Mouse (Mus musculus): ENCODE measurements around the gene Iqca. TPM values are rescaled to one million over a fixed set of nuclear protein-coding genes. Genes with fewer than 3 reads are reported as not detected.
A peak's percentile ranks its signal among the peaks of the same experiment; 100 is the strongest.

Gene Iqca
- polyA plus RNA-seq, 1 experiment, result 0.02 TPM

DNA sequence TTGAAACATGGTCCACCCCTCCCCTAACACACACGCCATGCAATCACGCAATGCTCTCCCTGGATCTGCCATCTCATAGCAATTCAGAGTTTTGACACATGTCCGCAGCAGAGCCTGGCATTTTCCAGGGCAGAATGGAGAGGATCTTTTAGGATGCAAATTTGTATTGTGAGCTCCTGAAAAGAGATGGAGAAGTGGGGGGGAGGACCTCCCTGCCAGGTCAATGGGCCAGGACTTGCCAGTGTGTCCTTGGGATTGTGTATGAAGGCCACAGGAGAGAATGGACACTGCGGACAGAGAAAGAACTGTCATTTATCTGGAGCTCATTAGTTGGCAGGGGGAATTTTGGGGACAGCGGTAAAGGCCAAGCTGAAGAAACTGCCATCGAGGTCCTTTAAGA is 35.8 kb upstream of the Iqca start:
- Histone ChIP-seq H3K36me3 (ENCODE audit: control insufficient read depth, insufficient read depth) (no peaks in the 10 kb centered on the region), H3K4me2 (ENCODE audit: low read depth) (no peak overlapping the region), H3K79me2 (ENCODE audit: control insufficient read depth, insufficient read depth) (no peaks in the 10 kb centered on the region), H3K27me3 (ENCODE audit: control insufficient read depth, insufficient read depth, insufficient read length) (no peaks in the 10 kb centered on the region), H3ac (ENCODE audit: control insufficient read depth, insufficient read length) (no peak overlapping the region), H3K4me3 (no peak overlapping the region)
- TF ChIP-seq MYOD1 (IDR thresholded peaks at IDR 0.05; ENCODE audit: control insufficient read depth in 1 of 3, insufficient read length in 2 of 3, low read depth in 2 of 3), result no peak
- TF ChIP-seq REST (IDR thresholded peaks at IDR 0.05; ENCODE audit: insufficient read depth, insufficient read length), result no peak
- no peak for TF ChIP-seq POLR2AphosphoS2 (IDR thresholded peaks at IDR 0.05; ENCODE audit: insufficient read length, low read depth)
- TF ChIP-seq MYOG (IDR thresholded peaks at IDR 0.05; ENCODE audit: control insufficient read depth in 1 of 3, insufficient read depth in 1 of 3, insufficient read length in 2 of 3, low read depth in 2 of 3), result no peak
- no peak for TF ChIP-seq MAX (IDR thresholded peaks at IDR 0.05; ENCODE audit: low read depth)
- TF ChIP-seq CEBPB (IDR thresholded peaks at IDR 0.05; ENCODE audit: insufficient read depth, poor library complexity, severe bottlenecking), result no peak
- no peak for TF ChIP-seq USF1 (IDR thresholded peaks at IDR 0.05; ENCODE audit: low read depth)
- TF ChIP-seq POLR2A (IDR thresholded peaks at IDR 0.05; ENCODE audit: insufficient read length, low read depth), result no peak
- TF ChIP-seq E2F4 (IDR thresholded peaks at IDR 0.05; ENCODE audit: insufficient read depth), result no peak
- no peak for TF ChIP-seq TCF12 (IDR thresholded peaks at IDR 0.05; ENCODE audit: insufficient read depth, poor library complexity, severe bottlenecking)
- no peak for TF ChIP-seq TCF3 (IDR thresholded peaks at IDR 0.05; ENCODE audit: insufficient read length, low read depth)
- no peak for TF ChIP-seq SRF (IDR thresholded peaks at IDR 0.05; ENCODE audit: control insufficient read depth, insufficient read length, low read depth)

DNA sequence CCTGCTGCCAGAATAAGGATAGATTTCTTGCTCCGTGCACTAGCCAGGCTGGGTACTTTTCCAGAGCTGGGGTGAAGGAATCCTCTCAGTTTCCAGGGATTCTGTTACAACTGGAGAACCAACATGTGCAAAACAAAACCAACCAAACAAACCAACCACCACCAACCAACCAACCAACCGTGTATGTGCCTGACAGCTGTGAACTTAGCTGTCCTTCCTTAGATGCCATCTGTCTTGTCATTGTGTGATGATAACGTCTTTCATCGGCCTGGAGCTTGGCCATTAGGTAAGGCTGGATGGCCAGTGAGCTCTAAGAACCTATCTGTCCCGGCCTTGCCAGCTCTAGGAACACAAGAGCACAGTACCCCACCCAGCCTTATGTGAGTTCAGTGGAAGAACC is 33.7 kb upstream of the Iqca start:
- Histone ChIP-seq H3K4me3 (no peak overlapping the region), H3K36me3 (ENCODE audit: control insufficient read depth, insufficient read depth) (no peaks in the 10 kb centered on the region), H3K4me2 (ENCODE audit: low read depth) (peak overlapping the region; percentile 49), H3ac (ENCODE audit: control insufficient read depth, insufficient read length) (no peak overlapping the region), H3K27me3 (ENCODE audit: control insufficient read depth, insufficient read depth, insufficient read length) (no peaks in the 10 kb centered on the region), H3K79me2 (ENCODE audit: control insufficient read depth, insufficient read depth) (no peaks in the 10 kb centered on the region)
- TF ChIP-seq REST (IDR thresholded peaks at IDR 0.05; ENCODE audit: insufficient read depth, insufficient read length), result no peak
- TF ChIP-seq MYOD1 (IDR thresholded peaks at IDR 0.05; ENCODE audit: control insufficient read depth in 1 of 3, insufficient read length in 2 of 3, low read depth in 2 of 3), result peak in 2 of 3 experiments; percentile 54 to 75
- TF ChIP-seq TCF3 (IDR thresholded peaks at IDR 0.05; ENCODE audit: insufficient read length, low read depth), result peak; percentile 39
- TF ChIP-seq MYOG (IDR thresholded peaks at IDR 0.05; ENCODE audit: control insufficient read depth in 1 of 3, insufficient read depth in 1 of 3, insufficient read length in 2 of 3, low read depth in 2 of 3), result peak in 2 of 3 experiments; percentile 18 to 68

- TF ChIP-seq USF1 (IDR thresholded peaks at IDR 0.05; ENCODE audit: low read depth), result no peak
- TF ChIP-seq E2F4 (IDR thresholded peaks at IDR 0.05; ENCODE audit: insufficient read depth), result no peak
- no peak for TF ChIP-seq CEBPB (IDR thresholded peaks at IDR 0.05; ENCODE audit: insufficient read depth, poor library complexity, severe bottlenecking)
- TF ChIP-seq POLR2AphosphoS2 (IDR thresholded peaks at IDR 0.05; ENCODE audit: insufficient read length, low read depth), result no peak
- TF ChIP-seq MAX (IDR thresholded peaks at IDR 0.05; ENCODE audit: low read depth), result no peak
- TF ChIP-seq POLR2A (IDR thresholded peaks at IDR 0.05; ENCODE audit: insufficient read length, low read depth), result no peak
- no peak for TF ChIP-seq REST (IDR thresholded peaks at IDR 0.05; ENCODE audit: insufficient read depth, insufficient read length)
- no peak for TF ChIP-seq MYOG (IDR thresholded peaks at IDR 0.05; ENCODE audit: control insufficient read depth in 1 of 3, insufficient read depth in 1 of 3, insufficient read length in 2 of 3, low read depth in 2 of 3)
- TF ChIP-seq SRF (IDR thresholded peaks at IDR 0.05; ENCODE audit: control insufficient read depth, insufficient read length, low read depth), result no peak
- TF ChIP-seq TCF3 (IDR thresholded peaks at IDR 0.05; ENCODE audit: insufficient read length, low read depth), result no peak
- no peak for TF ChIP-seq MYOD1 (IDR thresholded peaks at IDR 0.05; ENCODE audit: control insufficient read depth in 1 of 3, insufficient read length in 2 of 3, low read depth in 2 of 3)
- TF ChIP-seq TCF12 (IDR thresholded peaks at IDR 0.05; ENCODE audit: insufficient read depth, poor library complexity, severe bottlenecking), result no peak
- no peaks in the 10 kb centered on the region for H3K36me3 ChIP-seq (ENCODE audit: control insufficient read depth, insufficient read depth)
- H3K4me3 ChIP-seq, result no peak overlapping the region
- H3K79me2 ChIP-seq (ENCODE audit: control insufficient read depth, insufficient read depth), result no peaks in the 10 kb centered on the region
- no peak overlapping the region for H3ac ChIP-seq (ENCODE audit: control insufficient read depth, insufficient read length)
- H3K27me3 ChIP-seq (ENCODE audit: control insufficient read depth, insufficient read depth, insufficient read length), result no peaks in the 10 kb centered on the region
- H3K4me2 ChIP-seq (ENCODE audit: low read depth), result peak overlapping the region; percentile 49
These were observed 33.0 kb upstream of the Iqca start for GRCm38 (mm10) chr1:90186173-90186572.

GRCm38 (mm10) chr1:90183602-90184001 is 30.4 kb upstream of the Iqca start:
- Histone ChIP-seq H3K79me2 (ENCODE audit: control insufficient read depth, insufficient read depth) (no peaks in the 10 kb centered on the region), H3ac (ENCODE audit: control insufficient read depth, insufficient read length) (no peak overlapping the region), H3K4me2 (ENCODE audit: low read depth) (no peak overlapping the region), H3K36me3 (ENCODE audit: control insufficient read depth, insufficient read depth) (no peaks in the 10 kb centered on the region), H3K27me3 (ENCODE audit: control insufficient read depth, insufficient read depth, insufficient read length) (no peaks in the 10 kb centered on the region), H3K4me3 (no peak overlapping the region)
- TF ChIP-seq POLR2AphosphoS2 (IDR thresholded peaks at IDR 0.05; ENCODE audit: insufficient read length, low read depth) (no peak), CEBPB (IDR thresholded peaks at IDR 0.05; ENCODE audit: insufficient read depth, poor library complexity, severe bottlenecking) (no peak)

DNA sequence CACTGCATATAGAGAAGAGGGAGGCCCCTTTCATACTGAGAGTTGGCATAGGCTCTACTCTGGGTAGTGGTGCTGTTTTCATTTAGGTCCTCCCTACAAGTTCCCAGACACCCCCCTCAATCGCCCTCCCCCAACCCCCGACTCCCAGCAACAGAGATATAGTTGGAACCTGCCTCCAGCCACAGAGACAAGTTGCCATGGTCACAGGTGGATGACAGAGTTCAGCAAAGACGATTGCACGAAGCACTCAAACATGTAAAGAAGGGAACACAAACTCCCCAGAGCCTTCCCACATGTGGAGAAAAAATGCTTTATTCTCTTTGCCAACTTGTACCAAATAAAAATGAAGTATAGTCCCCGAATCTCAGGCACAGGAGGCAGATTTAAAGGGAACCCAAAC is 29.3 kb upstream of the Iqca start:
- Histone ChIP-seq H3K36me3 (ENCODE audit: control insufficient read depth, insufficient read depth) (no peaks in the 10 kb centered on the region), H3K79me2 (ENCODE audit: control insufficient read depth, insufficient read depth) (no peaks in the 10 kb centered on the region), H3K4me3 (no peak overlapping the region), H3ac (ENCODE audit: control insufficient read depth, insufficient read length) (no peak overlapping the region), H3K4me2 (ENCODE audit: low read depth) (no peak overlapping the region), H3K27me3 (ENCODE audit: control insufficient read depth, insufficient read depth, insufficient read length) (no peaks in the 10 kb centered on the region)
- TF ChIP-seq MYOD1 (IDR thresholded peaks at IDR 0.05; ENCODE audit: control insufficient read depth in 1 of 3, insufficient read length in 2 of 3, low read depth in 2 of 3), result no peak
- TF ChIP-seq TCF12 (IDR thresholded peaks at IDR 0.05; ENCODE audit: insufficient read depth, poor library complexity, severe bottlenecking), result no peak
- no peak for TF ChIP-seq MAX (IDR thresholded peaks at IDR 0.05; ENCODE audit: low read depth)
- no peak for TF ChIP-seq REST (IDR thresholded peaks at IDR 0.05; ENCODE audit: insufficient read depth, insufficient read length)
- TF ChIP-seq USF1 (IDR thresholded peaks at IDR 0.05; ENCODE audit: low read depth), result no peak
- no peak for TF ChIP-seq CEBPB (IDR thresholded peaks at IDR 0.05; ENCODE audit: insufficient read depth, poor library complexity, severe bottlenecking)

Data from myocyte (in vitro differentiated cells).